Mouse (Mus musculus): Measurements from ENCODE around the gene Hivep2. TPM values are rescaled to one million over a fixed set of nuclear protein-coding genes. Genes with fewer than 3 reads are reported as not detected.

Gene Hivep2
- polyA plus RNA-seq, 1 experiment from 2014 or later = 4.7 TPM

- ATAC-seq (ENCODE audit: low read depth) = no peak
- H3K9me3 ChIP-seq (ENCODE audit: control insufficient read depth, low read length) = no peaks in the 10 kb centered on the region
- H3K36me3 ChIP-seq (ENCODE audit: control insufficient read depth, insufficient read depth, low read length) = no peaks in the 10 kb centered on the region
- 41% methylated on average over 4 of the region's 4 CpGs for WGBS
- peaks cover 10% of the 10 kb centered on the region for H3K4me1 ChIP-seq (replicated peaks; ENCODE audit: control insufficient read depth, insufficient read depth, low read length)
- no peak overlapping the region for H3K27ac ChIP-seq (ENCODE audit: low read length)
- no peak overlapping the region for H3K9ac ChIP-seq (ENCODE audit: low read length)
- H3K4me2 ChIP-seq (ENCODE audit: low read depth, low read length) = no peak overlapping the region
- no peak overlapping the region for H3K4me3 ChIP-seq (ENCODE audit: low read length)
- H3K27me3 ChIP-seq (ENCODE audit: control insufficient read depth, insufficient read depth, low read depth, low read length) = no peaks in the 10 kb centered on the region
Measured at GRCm38 (mm10) chr10:14046171-14046651, 80.3 kb downstream of the Hivep2 start.

- Histone ChIP-seq H3K4me1 (replicated peaks; ENCODE audit: control insufficient read depth, insufficient read depth, low read length) (peaks cover 10% of the 10 kb centered on the region), H3K4me2 (ENCODE audit: low read depth, low read length) (no peak overlapping the region), H3K27me3 (ENCODE audit: control insufficient read depth, insufficient read depth, low read depth, low read length) (no peaks in the 10 kb centered on the region), H3K9me3 (ENCODE audit: control insufficient read depth, low read length) (no peaks in the 10 kb centered on the region), H3K27ac (ENCODE audit: low read length) (no peak overlapping the region), H3K4me3 (ENCODE audit: low read length) (no peak overlapping the region), H3K9ac (ENCODE audit: low read length) (no peak overlapping the region), H3K36me3 (ENCODE audit: control insufficient read depth, insufficient read depth, low read length) (no peaks in the 10 kb centered on the region)
- no peak for ATAC-seq (ENCODE audit: low read depth)
- WGBS = 60% methylated on average over 2 of the region's 2 CpGs
Measured at GRCm38 (mm10) chr10:14046935-14047334, 81.1 kb downstream of the Hivep2 start.

- no peak overlapping the region for H3K4me3 ChIP-seq (ENCODE audit: low read length)
- H3K4me2 ChIP-seq (ENCODE audit: low read depth, low read length) = no peak overlapping the region
- H3K27ac ChIP-seq (ENCODE audit: low read length) = no peak overlapping the region
- ATAC-seq (ENCODE audit: low read depth) = no peak
- peaks cover 10% of the 10 kb centered on the region for H3K4me1 ChIP-seq (replicated peaks; ENCODE audit: control insufficient read depth, insufficient read depth, low read length)
- H3K27me3 ChIP-seq (ENCODE audit: control insufficient read depth, insufficient read depth, low read depth, low read length) = no peaks in the 10 kb centered on the region
- H3K36me3 ChIP-seq (ENCODE audit: control insufficient read depth, insufficient read depth, low read length) = no peaks in the 10 kb centered on the region
- no peak overlapping the region for H3K9ac ChIP-seq (ENCODE audit: low read length)
- H3K9me3 ChIP-seq (ENCODE audit: control insufficient read depth, low read length) = no peaks in the 10 kb centered on the region
- 27% methylated on average over 2 of the region's 2 CpGs for WGBS
Measured at GRCm38 (mm10) chr10:14047661-14048060, 81.8 kb downstream of the Hivep2 start.

GRCm38 (mm10) chr10:14048322-14048915 lies 82.5 kb downstream of the Hivep2 start:
- H3K36me3 ChIP-seq (ENCODE audit: control insufficient read depth, insufficient read depth, low read length) = no peaks in the 10 kb centered on the region
- WGBS = 37% methylated on average over 5 of the region's 5 CpGs
- ATAC-seq (ENCODE audit: low read depth) = 0 out of 2 replicates have a peak, but pooled peaks have one; percentile 49
- no peak overlapping the region for H3K9ac ChIP-seq (ENCODE audit: low read length)
- H3K27me3 ChIP-seq (ENCODE audit: control insufficient read depth, insufficient read depth, low read depth, low read length) = no peaks in the 10 kb centered on the region
- no peak overlapping the region for H3K4me3 ChIP-seq (ENCODE audit: low read length)
- no peak overlapping the region for H3K4me2 ChIP-seq (ENCODE audit: low read depth, low read length)
- H3K27ac ChIP-seq (ENCODE audit: low read length) = no peak overlapping the region
- no peaks in the 10 kb centered on the region for H3K9me3 ChIP-seq (ENCODE audit: control insufficient read depth, low read length)
- peaks cover 10% of the 10 kb centered on the region for H3K4me1 ChIP-seq (replicated peaks; ENCODE audit: control insufficient read depth, insufficient read depth, low read length)

GRCm38 (mm10) chr10:14048916-14049445 lies 83.1 kb downstream of the Hivep2 start:
- no peak overlapping the region for H3K4me3 ChIP-seq (ENCODE audit: low read length)
- no peaks in the 10 kb centered on the region for H3K9me3 ChIP-seq (ENCODE audit: control insufficient read depth, low read length)
- no peak overlapping the region for H3K27ac ChIP-seq (ENCODE audit: low read length)
- H3K4me1 ChIP-seq (replicated peaks; ENCODE audit: control insufficient read depth, insufficient read depth, low read length) = peaks cover 10% of the 10 kb centered on the region
- no peaks in the 10 kb centered on the region for H3K36me3 ChIP-seq (ENCODE audit: control insufficient read depth, insufficient read depth, low read length)
- no peak overlapping the region for H3K9ac ChIP-seq (ENCODE audit: low read length)
- WGBS = 77% methylated on average over 10 of the region's 10 CpGs
- H3K4me2 ChIP-seq (ENCODE audit: low read depth, low read length) = no peak overlapping the region
- no peaks in the 10 kb centered on the region for H3K27me3 ChIP-seq (ENCODE audit: control insufficient read depth, insufficient read depth, low read depth, low read length)
- no peak for ATAC-seq (ENCODE audit: low read depth)

GRCm38 (mm10) chr10:14049686-14050085 lies 83.8 kb downstream of the Hivep2 start:
- 83% methylated on average over 6 of the region's 6 CpGs for WGBS
- Histone ChIP-seq H3K9ac (ENCODE audit: low read length) (no peak overlapping the region), H3K27ac (ENCODE audit: low read length) (no peak overlapping the region), H3K4me2 (ENCODE audit: low read depth, low read length) (no peak overlapping the region), H3K9me3 (ENCODE audit: control insufficient read depth, low read length) (no peaks in the 10 kb centered on the region), H3K36me3 (ENCODE audit: control insufficient read depth, insufficient read depth, low read length) (no peaks in the 10 kb centered on the region), H3K4me3 (ENCODE audit: low read length) (no peak overlapping the region), H3K27me3 (ENCODE audit: control insufficient read depth, insufficient read depth, low read depth, low read length) (no peaks in the 10 kb centered on the region), H3K4me1 (replicated peaks; ENCODE audit: control insufficient read depth, insufficient read depth, low read length) (peaks cover 10% of the 10 kb centered on the region)
- ATAC-seq (ENCODE audit: low read depth) = no peak

GRCm38 (mm10) chr10:14050586-14050985 lies 84.7 kb downstream of the Hivep2 start:
- Histone ChIP-seq H3K36me3 (ENCODE audit: control insufficient read depth, insufficient read depth, low read length) (no peaks in the 10 kb centered on the region), H3K4me1 (replicated peaks; ENCODE audit: control insufficient read depth, insufficient read depth, low read length) (peaks cover 14% of the 10 kb centered on the region), H3K4me2 (ENCODE audit: low read depth, low read length) (no peak overlapping the region), H3K27me3 (ENCODE audit: control insufficient read depth, insufficient read depth, low read depth, low read length) (no peaks in the 10 kb centered on the region), H3K27ac (ENCODE audit: low read length) (no peak overlapping the region), H3K9me3 (ENCODE audit: control insufficient read depth, low read length) (no peaks in the 10 kb centered on the region), H3K4me3 (ENCODE audit: low read length) (no peak overlapping the region), H3K9ac (ENCODE audit: low read length) (no peak overlapping the region)
- no peak for ATAC-seq (ENCODE audit: low read depth)
- WGBS = 90% methylated on average over 8 of the region's 8 CpGs

- Histone ChIP-seq H3K36me3 (ENCODE audit: control insufficient read depth, insufficient read depth, low read length) (no peaks in the 10 kb centered on the region), H3K4me2 (ENCODE audit: low read depth, low read length) (no peak overlapping the region), H3K27me3 (ENCODE audit: control insufficient read depth, insufficient read depth, low read depth, low read length) (no peaks in the 10 kb centered on the region), H3K9me3 (ENCODE audit: control insufficient read depth, low read length) (no peaks in the 10 kb centered on the region), H3K4me1 (replicated peaks; ENCODE audit: control insufficient read depth, insufficient read depth, low read length) (peaks cover 30% of the 10 kb centered on the region), H3K9ac (ENCODE audit: low read length) (no peak overlapping the region), H3K27ac (ENCODE audit: low read length) (no peak overlapping the region), H3K4me3 (ENCODE audit: low read length) (no peak overlapping the region)
- no peak for ATAC-seq (ENCODE audit: low read depth)
- 90% methylated on average over 8 of the region's 8 CpGs for WGBS
Measured at GRCm38 (mm10) chr10:14052109-14052689, 86.3 kb downstream of the Hivep2 start.

- H3K4me3 ChIP-seq (ENCODE audit: low read length) = no peak overlapping the region
- no peak for ATAC-seq (ENCODE audit: low read depth)
- no peak overlapping the region for H3K9ac ChIP-seq (ENCODE audit: low read length)
- WGBS = 69% methylated on average over 4 of the region's 4 CpGs
- no peaks in the 10 kb centered on the region for H3K36me3 ChIP-seq (ENCODE audit: control insufficient read depth, insufficient read depth, low read length)
- H3K4me1 ChIP-seq (replicated peaks; ENCODE audit: control insufficient read depth, insufficient read depth, low read length) = peaks cover 20% of the 10 kb centered on the region
- no peak overlapping the region for H3K4me2 ChIP-seq (ENCODE audit: low read depth, low read length)
- no peaks in the 10 kb centered on the region for H3K9me3 ChIP-seq (ENCODE audit: control insufficient read depth, low read length)
- no peak overlapping the region for H3K27ac ChIP-seq (ENCODE audit: low read length)
- H3K27me3 ChIP-seq (ENCODE audit: control insufficient read depth, insufficient read depth, low read depth, low read length) = no peaks in the 10 kb centered on the region
Measured at GRCm38 (mm10) chr10:14054860-14055259, 89.0 kb downstream of the Hivep2 start.

All from lung, embryonic 16.5 days (tissue).